Mouse (Mus musculus): Measurements from ENCODE around the gene Ccdc60.
"Not testable (repeated sequence)": the region's sequence is repeated elsewhere in the genome, so short reads cannot be mapped to it uniquely, and the experiment has no call there.

The Ccdc60 gene

GRCm38 (mm10) chr5:116189818-116190217 is 99.0 kb downstream of the Ccdc60 start:
- no peak for DNase-seq

DNA sequence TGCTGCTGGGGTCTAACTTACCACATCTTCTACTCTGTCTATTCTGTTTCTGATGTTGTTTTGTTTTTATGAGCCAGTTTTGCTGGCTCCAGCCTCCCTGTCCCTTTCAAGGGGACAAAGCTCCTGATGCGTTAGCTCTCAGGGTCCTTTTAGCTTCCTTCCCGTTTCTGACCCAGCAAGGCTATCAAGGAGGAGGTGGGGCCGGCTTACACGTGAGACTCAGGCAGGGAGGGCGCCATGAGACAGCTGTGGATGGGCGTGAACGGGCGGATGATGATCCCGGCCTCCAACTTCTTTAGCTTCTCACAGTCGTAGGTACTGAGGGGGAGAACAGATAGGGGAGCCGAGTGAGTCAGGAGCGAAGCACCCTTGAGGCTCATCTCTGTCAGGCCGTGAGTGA is 108.2 kb downstream of the Ccdc60 start:
- DNase-seq = no peak

DNA sequence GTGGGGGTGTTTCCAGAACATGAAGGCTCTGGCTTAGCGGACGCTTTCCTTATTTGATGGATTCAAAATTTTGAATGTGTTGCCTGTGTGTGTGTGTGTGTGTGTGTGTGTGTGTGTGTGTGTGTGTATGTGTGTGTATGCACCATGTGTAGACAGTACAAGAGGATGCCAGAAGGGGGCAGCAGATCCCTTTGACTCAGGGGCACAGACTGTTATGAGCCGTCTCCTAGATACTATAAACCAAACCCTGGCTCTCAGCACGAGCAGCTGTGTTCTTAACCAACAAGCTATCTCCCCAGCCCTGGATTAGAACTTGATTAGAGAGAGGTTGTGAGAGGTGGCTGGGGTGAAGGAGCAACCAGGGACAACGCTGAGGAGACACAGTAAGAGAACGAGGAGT is 117.1 kb downstream of the Ccdc60 start:
- no peak for DNase-seq

GRCm38 (mm10) chr5:116166965-116167364 is 121.8 kb downstream of the Ccdc60 start:
- no peak for DNase-seq

- no peak for DNase-seq
Observed at GRCm38 (mm10) chr5:116165203-116165888, 123.4 kb downstream of the Ccdc60 start.

- DNase-seq = no peak
Observed at GRCm38 (mm10) chr5:116154811-116155210, 134.0 kb downstream of the Ccdc60 start.

DNA sequence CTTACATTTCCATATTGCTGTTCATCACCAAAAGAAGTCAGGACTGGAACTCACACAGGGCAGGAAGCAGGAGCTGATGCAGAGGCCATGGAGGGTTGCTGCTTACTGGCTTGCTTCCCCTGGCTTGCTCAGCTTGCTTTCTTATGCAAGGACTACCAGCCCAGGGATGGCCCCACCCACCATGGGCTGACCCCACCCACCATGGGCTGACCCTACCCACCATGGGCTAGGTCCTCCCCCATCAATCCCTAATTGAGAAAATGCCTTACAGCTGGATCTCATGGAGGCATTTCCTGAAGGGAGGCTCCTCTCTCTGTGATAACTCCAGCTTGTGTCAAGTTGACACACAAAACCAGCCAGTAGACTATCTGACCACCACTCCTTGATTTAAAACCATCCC is 142.3 kb downstream of the Ccdc60 start:
- not testable (repeated sequence) for DNase-seq

- no peak for DNase-seq
Observed at GRCm38 (mm10) chr5:116144711-116145110, 144.1 kb downstream of the Ccdc60 start.

GRCm38 (mm10) chr5:116140682-116141081 is 148.1 kb downstream of the Ccdc60 start:
- DNase-seq = no peak

GRCm38 (mm10) chr5:116123344-116123743 is 165.4 kb downstream of the Ccdc60 start:
- peak; percentile 69 to 80 for DNase-seq

DNA sequence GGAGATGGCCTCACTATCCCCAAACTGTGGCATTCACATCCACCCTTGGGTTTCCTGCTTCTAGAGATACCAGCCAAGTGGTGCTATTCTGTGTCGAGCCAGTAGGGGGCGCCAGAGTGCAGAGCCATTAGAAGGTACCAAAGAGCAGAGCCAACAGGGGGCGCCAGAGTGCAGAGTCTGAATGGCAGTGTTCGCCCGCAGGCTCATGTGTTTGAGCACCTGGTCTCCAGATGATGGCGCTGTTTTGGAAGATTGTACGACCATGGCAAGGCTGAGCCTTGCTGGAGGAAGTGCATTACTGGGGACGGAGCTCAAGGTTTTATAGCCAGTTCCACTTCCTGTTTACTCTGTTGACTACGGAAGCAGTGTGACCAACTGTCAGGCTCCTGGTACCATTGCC is 172.2 kb downstream of the Ccdc60 start:
- peak in 1 of 2 experiments; percentile 50 for DNase-seq

- DNase-seq = no peak
Observed at GRCm38 (mm10) chr5:116116110-116116509, 172.7 kb downstream of the Ccdc60 start.

GRCm38 (mm10) chr5:116115071-116115834 is 173.5 kb downstream of the Ccdc60 start:
- DNase-seq = no peak

DNA sequence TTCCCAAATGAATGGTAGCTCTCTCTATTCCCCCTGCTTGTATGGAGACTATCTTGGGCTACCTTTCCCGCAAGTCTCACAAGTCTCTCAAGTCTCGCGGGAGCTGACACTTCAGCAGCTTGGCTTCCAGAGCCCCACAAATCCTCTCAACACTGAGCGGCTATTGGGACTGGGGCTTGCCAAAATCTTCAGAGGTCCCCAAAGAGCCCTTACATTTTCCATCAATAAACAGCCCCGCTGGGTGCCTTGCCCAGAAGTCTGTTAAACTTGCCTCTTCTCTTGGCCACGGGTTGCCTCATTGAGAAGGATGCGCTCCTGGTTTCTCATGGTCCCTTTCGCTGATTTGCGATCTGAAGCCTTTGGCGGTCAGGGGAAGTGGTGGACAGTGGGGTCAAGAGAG is 180.1 kb downstream of the Ccdc60 start:
- no peak for DNase-seq

DNA sequence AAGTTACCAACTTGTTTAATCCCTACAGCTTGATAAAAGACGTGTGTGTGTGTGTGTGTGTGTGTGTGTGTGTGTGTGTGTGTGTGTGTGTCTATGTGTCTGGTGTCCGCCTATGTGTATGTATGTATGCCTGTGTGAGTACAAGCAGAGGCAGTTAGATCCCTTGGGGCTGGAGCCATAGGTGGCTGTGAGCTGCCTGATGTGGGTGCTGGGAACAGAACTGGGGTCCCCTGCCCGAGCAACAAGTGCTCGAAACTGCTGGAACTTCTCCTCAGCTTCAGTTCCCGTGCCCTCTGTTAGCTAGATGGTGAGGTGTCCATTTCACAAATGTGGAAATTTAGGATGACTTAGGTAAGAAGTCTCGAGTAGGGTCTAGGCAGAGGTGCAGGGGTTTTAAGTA is 204.6 kb downstream of the Ccdc60 start:
- no peak for DNase-seq

DNA sequence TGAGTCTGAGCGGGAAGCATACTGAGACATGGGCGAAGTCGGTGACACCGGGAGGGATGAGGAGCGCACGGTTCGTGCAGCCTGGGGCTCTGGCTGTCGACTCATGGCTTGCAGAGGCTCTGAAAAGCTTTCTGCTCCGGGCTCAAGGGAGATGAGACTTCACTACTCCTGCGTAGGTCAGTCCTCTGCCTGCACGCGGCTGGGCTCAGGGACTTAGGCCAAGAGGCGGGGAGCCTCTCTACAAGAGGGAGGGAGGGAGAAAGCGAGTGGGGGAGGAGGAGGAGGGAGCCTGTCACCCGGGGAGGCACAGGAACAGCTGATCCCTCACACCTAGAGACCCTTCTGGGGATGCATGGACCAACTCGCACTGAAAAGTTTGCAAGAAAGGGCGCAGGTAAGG is 205.7 kb downstream of the Ccdc60 start, which contains the start of gene Tmem233:
Gene Tmem233 (minus strand): TSS at position 164 of the 400 bp plus-strand sequence.
- peak in 1 of 2 experiments; percentile 5 for DNase-seq

DNA sequence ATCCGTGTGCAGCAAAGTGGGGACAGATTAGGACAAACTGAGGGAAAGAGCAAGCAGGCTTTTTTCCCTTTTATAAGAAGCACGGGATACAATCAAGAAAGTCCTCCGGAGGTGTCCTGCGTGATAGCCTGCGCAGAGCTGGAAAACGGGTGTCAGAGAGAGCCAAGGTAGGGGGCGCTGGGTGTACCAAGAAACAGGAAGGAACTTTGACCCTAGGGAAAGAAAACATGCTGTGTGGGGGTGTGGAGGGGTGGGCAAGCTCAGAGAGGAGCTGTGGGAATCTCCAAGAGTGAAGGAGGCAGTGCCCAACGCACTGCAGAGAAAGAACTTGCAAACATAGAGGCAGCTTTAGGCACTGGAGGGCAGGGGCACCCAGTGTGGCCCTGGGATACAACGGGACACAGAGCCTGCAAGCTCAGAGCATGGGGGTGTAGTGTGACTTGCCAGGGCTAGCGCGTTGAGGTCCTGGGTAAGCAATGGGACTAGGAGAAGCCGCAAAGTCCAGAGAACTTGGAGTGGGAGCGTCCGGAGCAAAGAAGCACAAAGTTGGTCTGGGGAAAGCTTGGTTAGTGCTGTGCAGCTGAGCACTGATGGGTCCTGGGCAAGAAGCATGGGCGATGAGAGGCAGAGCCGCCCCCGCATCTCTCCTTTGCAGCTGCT is 206.4 kb downstream of the Ccdc60 start:
- no peak for DNase-seq

DNA sequence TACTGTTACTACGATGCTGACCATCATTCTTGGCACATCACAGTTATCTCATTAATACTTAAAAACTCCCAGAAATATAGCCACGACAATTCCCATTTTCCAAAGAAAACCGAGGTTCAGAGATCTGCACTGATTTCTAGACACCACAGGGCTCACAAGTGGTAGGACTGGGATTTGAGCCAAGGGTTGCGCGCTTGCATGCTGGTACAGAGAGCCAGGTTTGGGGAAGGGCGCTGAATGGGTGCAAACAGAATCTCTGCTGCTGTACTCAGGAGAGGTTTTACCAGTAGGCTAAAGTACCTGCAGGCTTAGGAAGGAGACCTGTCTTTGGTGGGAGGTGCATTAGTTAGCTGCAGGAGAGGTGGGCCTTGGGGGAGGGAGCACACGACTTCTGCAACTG is 207.2 kb downstream of the Ccdc60 start:
- no peak for DNase-seq

GRCm38 (mm10) chr5:116080736-116081135 is 208.0 kb downstream of the Ccdc60 start:
- DNase-seq = no peak
